Mouse (Mus musculus) neutrophil, adult 59 days (primary cell): Measurements from ENCODE around the gene Olfr609. TPM values are rescaled to one million over a fixed set of nuclear protein-coding genes. Genes with fewer than 3 reads are reported as not detected.

Experiments
- total RNA-seq, 2 experiments: library from RNA; stranded (reverse); gene quantifications; 1 replicate in 1 of 2; 2 replicates in 1 of 2; pipeline ENCODE4 v1.2.4; 2023

Gene Olfr609
- total RNA-seq, result not detected

GRCm38 (mm10) chr7:103497962-103498361, at the start of gene Olfr609:
Olfr609 (minus strand) TSS chr7:103498062.

GRCm38 (mm10) chr7:103542617-103543016, 44.8 kb upstream of the Olfr609 start, which contains the start of gene Olfr612:
Olfr612 (minus strand) TSS chr7:103542717.

GRCm38 (mm10) chr7:103520746-103521145, 22.9 kb upstream of the Olfr609 start, which contains the start of gene Olfr611:
Olfr611 (minus strand) TSS chr7:103520846.

GRCm38 (mm10) chr7:103512022-103512421, 14.2 kb upstream of the Olfr609 start, which contains the start of gene Olfr610:
Olfr610 (minus strand) TSS chr7:103512122.

GRCm38 (mm10) chr7:103469577-103469976, 28.3 kb downstream of the Olfr609 start, which contains the start of gene Olfr608:
Olfr608 (plus strand) TSS chr7:103469877.

GRCm38 (mm10) chr7:103448746-103449145, 49.1 kb downstream of the Olfr609 start, which contains the start of gene Olfr606:
Olfr606 (plus strand) TSS chr7:103449046.

GRCm38 (mm10) chr7:103445339-103445738, 52.5 kb downstream of the Olfr609 start, which contains the start of gene Olfr605:
Olfr605 (minus strand) TSS chr7:103445439.

Other genes with a start within 250 kb of the Olfr609 start
- gene Usp17ld, start 245.6 kb downstream of the Olfr609 start, total RNA-seq, result not detected
- gene Olfr596, start 192.4 kb downstream of the Olfr609 start, total RNA-seq, result not detected
- gene Olfr597, start 181.7 kb downstream of the Olfr609 start, total RNA-seq, result not detected
- not detected for gene Olfr598, start 174.5 kb downstream of the Olfr609 start, total RNA-seq
- not detected for gene Olfr599, start 162.1 kb downstream of the Olfr609 start, total RNA-seq
- gene Olfr600, start 148.4 kb downstream of the Olfr609 start, total RNA-seq, result not detected
- not detected for gene Olfr601, start 135.4 kb downstream of the Olfr609 start, total RNA-seq
- gene Olfr603, start 111.9 kb downstream of the Olfr609 start, total RNA-seq, result not detected
- gene Usp17lc, start 83.0 kb downstream of the Olfr609 start, total RNA-seq, result not detected
- not detected for gene Olfr605, start 52.6 kb downstream of the Olfr609 start, total RNA-seq
- gene Olfr606, start 49.0 kb downstream of the Olfr609 start, total RNA-seq, result not detected
- gene Olfr607, start 33.9 kb downstream of the Olfr609 start, total RNA-seq, result not detected
- gene Olfr608, start 28.2 kb downstream of the Olfr609 start, total RNA-seq, result not detected
- gene Olfr610, start 14.1 kb upstream of the Olfr609 start, total RNA-seq, result not detected
- not detected for gene Olfr611, start 22.8 kb upstream of the Olfr609 start, total RNA-seq
- not detected for gene Olfr612, start 44.7 kb upstream of the Olfr609 start, total RNA-seq
- gene Olfr613, start 50.0 kb upstream of the Olfr609 start, total RNA-seq, result not detected
- not detected for gene Olfr615, start 58.0 kb upstream of the Olfr609 start, total RNA-seq
- gene Olfr616, start 71.1 kb upstream of the Olfr609 start, total RNA-seq, result not detected
- gene Olfr617, start 75.0 kb upstream of the Olfr609 start, total RNA-seq, result not detected
- gene Olfr618, start 92.0 kb upstream of the Olfr609 start, total RNA-seq, result not detected
- gene Olfr619, start 102.5 kb upstream of the Olfr609 start, total RNA-seq, result not detected
- not detected for gene Olfr620, start 114.5 kb upstream of the Olfr609 start, total RNA-seq
- not detected for gene Olfr622, start 144.6 kb upstream of the Olfr609 start, total RNA-seq
- gene Olfr623, start 165.6 kb upstream of the Olfr609 start, total RNA-seq, result not detected
- under 1 TPM in 1 of 2 experiments, not detected in 1; 0.07 TPM for gene Olfr624, start 173.1 kb upstream of the Olfr609 start, total RNA-seq
- not detected for gene Olfr625-ps1, start 184.7 kb upstream of the Olfr609 start, total RNA-seq
- not detected for gene Olfr243, start 216.6 kb upstream of the Olfr609 start, total RNA-seq
- gene Olfr628, start 232.3 kb upstream of the Olfr609 start, total RNA-seq, result not detected
- not detected for gene Olfr629, start 246.9 kb upstream of the Olfr609 start, total RNA-seq